Mouse (Mus musculus) heart, adult 8-10 months (tissue): ENCODE measurements around the gene Wdr89. TPM values are rescaled to one million over a fixed set of nuclear protein-coding genes. Genes with fewer than 3 reads are reported as not detected.

ENCODE experiments used
- DNase-seq: peaks from one replicate; pipeline ENCODE4 v3.0.0; 2022; ENCODE audit warnings: low spot score
- total RNA-seq, 4 experiments: library from RNA; stranded (reverse); gene quantifications; 2 replicates each; pipeline ENCODE4 v1.2.4; 2022

Gene Wdr89
- total RNA-seq, 4 experiments from 2014 or later: 2.3 to 3.5 (median 2.4) TPM

DNA sequence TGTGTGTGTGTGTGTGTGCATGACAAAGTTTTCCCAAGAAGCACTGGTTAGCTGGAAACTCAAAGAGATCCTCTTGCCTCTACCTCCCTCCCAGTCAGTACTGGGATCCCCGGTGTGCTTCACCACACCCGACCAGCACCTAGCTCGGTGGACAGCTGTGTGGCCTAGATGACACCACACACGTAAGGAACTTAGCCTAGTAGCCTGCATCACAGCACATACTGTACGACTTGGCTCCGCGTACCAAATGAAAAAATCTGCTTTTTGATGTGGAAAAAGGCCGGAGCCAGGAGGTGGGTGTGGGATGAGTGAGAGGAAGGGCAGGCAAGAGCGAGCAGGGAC, 450 bp downstream of the Wdr89 start:
- no peak for DNase-seq

DNA sequence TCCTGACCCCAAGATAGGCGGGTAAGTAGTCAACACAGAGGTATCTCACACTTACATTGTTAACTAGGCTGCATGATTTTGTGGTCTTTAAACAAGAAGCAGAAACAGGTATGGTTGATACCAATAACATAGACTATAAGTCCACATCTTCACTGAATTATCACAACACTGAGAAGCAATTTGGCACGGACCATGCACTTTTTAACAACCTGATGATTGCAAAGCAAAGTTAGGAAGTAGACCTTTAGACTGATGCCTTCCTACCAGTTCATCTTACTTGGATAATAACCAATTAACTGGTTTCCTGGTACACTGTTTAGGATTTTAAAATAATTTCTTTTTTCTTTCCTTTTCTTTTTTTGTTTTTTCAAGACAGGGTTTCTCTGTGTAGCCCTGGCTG, 1.1 kb downstream of the Wdr89 start:
- DNase-seq: no peak

DNA sequence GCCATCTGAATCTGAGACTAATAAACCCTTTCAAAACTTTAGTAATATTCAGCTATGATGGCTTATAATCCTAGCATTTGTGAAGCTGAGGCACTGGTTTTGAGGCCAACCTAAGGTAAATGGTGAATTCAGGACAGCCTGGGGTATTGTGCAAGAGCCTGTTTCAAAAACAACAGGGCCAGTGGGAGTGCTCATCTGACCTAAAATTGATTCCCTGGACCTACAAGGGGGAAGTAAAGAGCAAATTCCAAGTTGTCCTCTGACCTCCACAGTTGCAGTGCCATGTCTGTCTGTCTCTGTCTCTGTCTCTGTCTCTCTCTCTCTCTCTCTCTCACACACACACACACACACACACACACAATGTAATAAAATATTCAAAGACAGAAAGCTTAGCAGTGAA, 2.4 kb downstream of the Wdr89 start:
- DNase-seq: no peak

DNA sequence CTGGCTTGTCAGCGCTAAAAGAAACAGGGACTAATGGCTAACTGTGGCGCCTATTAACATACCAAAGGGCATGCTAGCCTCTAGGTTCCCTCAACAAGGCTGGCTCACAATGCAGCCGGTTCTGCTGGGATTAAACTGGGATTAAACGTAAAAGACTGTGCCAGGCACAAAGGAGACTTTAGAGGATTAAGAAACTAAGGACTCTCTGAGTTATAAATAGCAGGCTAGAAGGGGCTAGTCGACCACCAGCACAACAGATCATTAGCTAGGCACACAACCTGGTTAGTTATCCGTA, 4.9 kb downstream of the Wdr89 start:
- DNase-seq: no peak

DNA sequence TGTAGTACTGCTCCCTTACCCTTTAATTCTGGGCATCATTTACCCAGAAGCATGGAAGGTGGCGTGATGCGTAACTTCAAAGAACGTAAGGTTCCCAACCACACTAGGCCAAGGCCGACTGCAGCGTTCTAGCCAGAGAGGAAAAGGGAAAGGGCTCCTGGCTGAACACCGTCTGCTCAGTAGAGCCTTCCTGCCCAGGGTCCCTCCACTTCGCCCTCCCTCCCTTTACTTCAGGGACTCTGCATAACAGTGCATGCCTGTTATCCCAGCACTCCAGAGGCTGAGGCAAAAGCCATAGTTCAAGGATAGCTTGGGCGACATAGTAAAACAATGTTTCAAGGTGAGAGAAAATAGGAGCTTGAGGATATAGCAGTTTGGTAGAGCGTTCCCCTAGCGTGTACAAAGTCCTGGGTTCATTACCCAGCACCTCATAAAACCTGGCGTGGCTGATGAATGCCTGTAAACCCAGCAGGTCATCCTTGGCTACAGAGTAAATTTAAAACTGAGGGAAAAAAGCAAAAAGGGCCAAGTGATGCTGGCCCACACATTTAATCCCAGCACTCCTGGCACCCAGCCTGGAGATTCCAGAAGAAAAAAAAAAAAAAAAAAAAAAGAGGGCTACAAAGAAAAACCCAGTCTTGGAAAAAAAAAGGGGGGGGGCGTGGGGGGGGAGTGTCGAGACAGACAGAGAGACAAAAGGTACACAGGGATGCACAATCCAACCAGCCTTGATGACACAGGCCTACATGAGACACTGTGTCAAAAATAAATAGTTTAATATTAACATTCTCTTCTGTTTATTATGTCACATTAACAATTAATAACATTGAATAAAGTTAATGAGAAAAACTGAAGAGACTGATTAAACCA, 5.5 kb downstream of the Wdr89 start:
- DNase-seq: no peak

DNA sequence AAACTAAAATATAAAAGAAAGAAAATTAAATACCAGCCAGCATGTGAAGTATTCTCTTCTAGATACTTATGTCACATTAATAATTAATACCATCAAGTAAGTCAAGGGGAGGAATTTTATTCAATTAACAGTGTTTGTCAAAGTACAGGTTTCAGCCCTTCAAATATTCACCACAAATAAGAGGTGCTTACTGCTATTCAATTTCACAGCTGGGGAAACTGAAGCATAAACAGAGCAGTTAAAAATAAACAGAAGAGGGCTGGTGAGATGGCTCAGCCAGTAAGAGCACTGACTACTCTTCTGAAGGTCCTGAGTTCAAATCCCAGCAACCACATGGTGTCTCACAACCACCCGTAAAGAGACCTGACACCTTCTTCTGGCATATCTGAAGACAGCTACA, 7.0 kb downstream of the Wdr89 start:
- no peak for DNase-seq

DNA sequence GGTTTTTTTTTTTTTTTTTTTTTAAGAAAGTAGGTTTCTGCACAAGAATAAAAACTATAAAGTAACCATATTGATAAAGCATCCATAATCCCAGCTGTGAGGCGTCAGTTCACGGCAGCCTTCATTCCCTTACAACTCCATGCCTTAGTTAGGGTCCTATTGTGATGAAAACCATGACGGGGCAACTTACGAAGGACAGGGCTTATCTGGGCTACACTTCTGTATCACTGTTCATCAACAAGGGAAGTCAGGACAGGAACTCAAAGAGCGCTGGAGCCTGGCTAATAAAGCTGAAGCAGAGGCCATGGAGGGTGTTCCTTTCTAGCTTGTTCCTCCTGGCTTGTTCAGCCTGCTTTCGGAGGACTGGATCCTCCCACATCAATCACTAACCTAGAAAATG, 10.9 kb downstream of the Wdr89 start:
- no peak for DNase-seq

DNA sequence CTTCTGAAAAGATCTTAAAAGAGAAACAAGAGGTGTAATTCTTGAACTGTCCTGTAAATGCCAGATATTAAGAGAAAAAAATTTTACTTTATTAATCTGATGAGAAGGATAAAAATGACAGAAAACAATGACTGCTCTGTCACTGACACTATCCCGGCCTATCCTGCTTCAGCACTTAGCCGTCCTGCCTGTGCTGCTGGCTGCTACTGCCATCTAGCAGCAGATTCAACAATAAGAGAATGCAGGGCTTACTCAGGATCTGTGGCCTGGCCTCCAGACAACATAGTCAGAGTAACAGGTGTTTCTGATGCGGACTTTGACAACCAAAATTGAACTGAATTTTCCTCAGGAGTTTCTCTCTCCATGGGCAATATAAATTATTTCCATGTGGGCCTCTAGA, 12.8 kb downstream of the Wdr89 start:
- DNase-seq: peak; percentile 24

DNA sequence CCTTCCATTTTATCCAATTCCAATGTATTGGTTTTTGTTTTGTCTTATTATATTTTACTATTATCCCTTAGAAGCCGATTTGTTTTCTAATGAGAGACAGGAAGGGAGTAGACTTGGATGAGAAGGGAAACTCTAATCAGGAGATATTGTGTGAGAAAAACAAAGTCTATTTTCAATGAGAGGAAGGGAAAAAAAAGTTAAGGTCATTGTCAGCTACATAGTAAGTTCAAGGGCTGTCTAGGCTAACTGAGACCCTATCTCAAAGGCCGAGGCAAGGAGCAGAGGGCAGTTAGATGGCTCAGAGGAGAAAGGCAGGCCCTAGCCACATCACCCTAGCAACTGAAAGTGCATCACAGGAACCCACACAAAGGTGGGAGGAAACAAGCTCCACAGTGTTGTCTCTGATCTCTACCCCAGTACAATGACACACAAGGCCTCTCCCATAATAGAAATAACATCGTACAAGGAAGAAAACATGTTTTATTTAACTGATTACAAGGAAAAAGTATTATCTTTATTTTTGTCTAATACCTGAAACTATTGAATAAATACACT, 15.0 kb downstream of the Wdr89 start:
- DNase-seq: no peak

DNA sequence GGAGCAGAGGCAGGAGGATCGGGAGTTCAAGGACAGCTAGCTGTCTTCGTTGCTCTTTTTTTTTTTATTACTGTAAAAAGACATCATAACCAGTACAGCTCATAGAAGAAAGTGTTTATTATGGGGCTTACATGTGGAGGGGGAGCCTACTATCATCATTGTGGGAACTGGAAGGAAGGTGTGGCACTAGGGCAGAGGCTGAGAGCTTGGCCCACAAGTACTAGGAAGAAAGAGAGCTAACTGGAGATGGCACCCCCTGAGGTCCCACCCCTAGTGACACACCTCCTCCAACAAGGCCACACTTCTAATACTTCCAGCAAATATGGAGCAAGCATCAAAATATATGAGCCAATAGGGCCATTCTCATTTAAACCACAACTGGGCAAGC, 19.6 kb downstream of the Wdr89 start:
- DNase-seq: no peak

DNA sequence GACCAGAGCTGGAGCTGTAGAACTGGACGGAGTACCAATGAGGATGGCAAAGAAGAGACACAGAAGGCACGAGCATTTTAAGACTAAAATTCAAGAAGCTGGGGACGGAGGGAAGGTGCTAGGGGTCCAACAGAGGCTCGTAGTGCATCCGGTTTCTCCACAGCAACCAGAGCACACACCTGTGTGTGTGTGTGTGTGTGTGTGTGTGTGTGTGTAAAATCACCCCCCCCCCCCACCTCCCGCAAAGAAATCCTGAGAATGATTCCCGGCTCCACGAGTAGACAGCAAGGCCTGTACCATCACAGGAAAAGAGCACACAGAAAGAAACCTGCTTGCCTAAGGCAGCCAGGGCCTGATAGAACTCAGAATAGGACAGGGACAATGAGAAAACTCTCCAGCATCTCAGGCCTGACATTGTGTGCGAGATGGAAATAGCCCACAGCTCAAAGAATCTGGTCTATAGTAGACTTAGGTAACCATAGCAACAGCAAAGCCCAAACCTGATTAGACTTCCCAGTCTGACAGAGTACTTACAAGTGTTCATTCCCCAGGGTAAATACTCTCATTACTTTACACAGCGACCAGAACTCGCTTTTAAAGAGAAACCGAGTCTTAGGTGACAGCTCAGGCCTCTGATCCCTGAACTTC, 20.2 kb downstream of the Wdr89 start:
- DNase-seq: no peak

DNA sequence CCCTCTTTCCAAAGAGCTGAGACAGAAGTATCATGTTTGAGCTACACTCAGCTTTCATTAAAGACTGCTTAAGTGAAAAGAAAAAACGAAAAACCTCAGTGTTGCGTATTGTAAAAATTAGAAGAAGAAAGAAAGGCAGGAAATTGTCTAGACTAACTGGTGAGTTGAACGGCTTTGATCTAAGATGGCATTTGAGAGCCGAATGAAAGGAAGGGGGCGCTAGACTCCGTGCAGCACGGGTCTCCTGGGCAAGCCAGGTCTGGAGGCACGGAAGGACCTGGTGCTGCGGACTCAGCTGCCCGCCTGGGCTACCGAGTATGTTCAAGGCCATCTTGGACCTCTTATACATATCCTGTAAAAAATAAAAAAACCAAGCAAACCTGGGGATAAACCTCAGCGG, 21.1 kb downstream of the Wdr89 start:
- DNase-seq: no peak

DNA sequence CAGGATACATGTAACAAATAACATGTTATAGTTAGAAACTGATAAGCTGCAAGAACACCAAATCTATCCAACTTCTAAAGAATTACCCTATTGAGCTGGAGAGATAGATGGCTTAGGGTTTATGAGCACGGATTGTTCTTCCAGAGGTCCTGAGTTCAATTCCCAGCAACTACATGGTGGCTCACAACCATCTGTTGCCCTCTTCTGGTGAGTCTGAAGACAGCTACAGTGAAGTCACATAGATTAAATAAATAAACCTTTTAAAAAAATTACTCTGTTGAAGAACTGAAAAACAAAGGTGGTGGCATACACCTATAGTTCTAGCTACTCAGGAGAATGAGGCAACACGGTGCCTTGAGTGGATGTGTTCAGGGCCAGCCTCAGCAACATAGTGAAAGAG, 21.7 kb downstream of the Wdr89 start:
- no peak for DNase-seq

DNA sequence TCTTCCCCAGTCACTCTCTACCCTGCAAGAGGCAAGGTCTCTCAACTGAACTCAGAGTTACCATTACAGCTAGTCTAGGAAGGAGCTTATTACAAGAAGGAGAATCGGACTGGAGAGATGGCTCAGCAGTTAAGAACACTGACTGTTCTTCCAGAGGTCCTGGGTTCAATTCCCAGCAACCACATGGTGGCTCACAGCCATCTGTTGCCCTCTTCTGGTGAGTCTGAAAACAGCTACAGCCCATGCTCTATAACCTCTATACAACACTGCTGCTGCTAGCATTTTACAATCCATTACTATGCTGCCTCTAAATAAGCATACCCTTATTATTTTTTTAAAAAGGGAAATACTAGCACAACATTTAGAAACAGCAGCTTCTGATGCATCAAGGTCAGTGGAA, 23.6 kb downstream of the Wdr89 start:
- DNase-seq: no peak

DNA sequence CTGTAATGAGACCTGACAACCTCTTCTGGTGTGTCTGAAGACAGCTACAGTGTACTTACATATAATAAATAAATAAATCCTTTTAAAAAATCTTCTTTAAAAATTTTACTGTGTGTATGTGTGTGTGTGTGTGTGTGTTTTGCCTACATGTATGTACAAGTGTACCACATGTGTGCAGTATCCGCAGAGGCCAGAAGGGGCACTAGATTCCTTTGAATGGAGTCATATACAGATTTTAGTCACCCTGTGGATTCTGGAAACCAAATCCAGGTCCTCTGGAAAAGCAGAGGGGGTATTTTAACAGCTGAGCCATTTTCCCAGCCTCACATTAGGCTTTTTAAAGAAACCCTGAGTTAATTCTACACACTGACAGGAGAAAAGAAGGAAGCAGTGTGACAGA, 27.6 kb downstream of the Wdr89 start:
- DNase-seq: no peak

DNA sequence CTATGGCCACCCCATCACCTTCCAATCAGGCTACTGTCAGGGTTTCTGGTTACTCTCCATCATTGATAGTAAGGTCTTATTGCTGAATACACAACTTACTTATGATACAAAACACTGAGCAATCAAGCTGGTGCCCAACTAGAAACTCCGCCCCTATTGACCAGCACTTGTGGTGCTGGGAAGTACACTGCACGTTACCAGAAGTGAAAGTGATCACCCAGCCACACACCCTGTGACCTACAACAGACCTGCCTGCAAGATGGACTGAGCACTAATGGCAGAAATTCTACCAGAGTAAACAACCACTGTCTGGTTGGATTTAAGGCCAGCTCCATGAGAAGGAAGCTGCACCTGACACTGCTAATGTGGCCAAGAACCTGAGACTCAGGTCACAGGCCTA, 31.0 kb downstream of the Wdr89 start:
- no peak for DNase-seq

DNA sequence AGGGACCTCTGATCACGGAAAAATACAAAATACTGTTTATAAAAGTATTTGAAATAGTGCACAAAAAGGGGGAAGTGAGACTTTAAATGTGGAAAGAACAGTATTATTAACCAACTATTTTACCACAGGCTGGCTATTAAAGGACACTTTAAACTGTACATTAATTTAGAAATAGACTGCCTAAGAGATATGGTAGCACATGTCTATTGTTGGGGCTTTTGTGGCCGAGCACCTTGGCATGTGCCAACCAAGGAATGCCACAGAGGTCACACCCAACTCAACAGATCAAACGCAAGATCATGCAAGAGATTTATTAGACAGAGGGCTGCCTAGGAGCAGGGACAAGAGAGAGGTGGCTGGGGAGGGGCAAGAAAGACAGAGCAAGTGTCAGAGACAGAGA, 32.2 kb downstream of the Wdr89 start:
- no peak for DNase-seq

DNA sequence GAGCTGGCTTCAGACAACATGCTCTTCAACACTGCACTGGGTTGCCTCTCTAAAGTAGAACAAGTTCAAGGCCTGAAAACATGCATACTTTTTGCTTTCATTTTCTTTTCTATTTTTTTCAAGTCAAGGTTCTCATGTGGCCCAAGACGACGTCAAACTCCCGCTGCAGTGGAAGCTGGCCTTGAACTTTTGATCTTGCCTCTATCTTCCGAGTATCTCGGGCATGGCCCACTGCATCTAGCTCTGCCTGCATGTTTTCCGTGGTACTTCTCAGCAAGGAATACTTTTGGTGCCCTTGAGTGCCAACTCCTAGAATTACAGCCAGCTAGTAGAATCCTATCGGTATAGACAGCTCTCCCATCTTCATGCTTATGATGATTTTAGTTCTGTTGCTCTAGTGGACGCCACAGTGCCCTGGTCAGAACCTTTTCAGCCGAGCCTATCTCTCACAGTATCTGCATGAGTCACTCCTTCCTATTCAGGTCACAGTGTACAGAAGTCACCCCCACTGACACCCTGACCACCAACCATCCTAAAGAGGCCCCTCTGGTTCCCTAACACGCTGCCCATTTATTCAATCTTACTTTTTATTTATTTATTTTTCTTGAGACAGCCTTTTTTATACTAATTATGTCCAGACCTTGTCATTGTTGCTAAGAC, 33.4 kb downstream of the Wdr89 start:
- DNase-seq: no peak

DNA sequence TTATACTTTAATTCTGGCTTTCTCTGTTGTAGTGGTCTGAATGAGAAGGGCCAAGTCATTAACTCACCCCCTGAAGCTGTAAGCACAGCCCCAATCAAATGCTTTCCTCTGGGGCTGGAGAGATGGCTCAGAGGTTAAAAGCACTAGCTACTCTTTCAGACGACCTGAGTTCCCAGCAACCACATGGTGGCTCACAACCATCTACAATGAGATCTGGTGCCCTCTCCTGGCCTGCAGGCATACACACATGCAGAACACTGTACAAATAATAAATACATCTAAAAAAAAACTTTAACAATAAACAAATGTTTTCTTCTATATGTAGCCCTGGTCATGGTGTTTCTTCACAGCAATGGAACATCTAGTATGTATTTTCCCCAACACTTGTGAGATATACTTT, 39.7 kb downstream of the Wdr89 start:
- DNase-seq: no peak

DNA sequence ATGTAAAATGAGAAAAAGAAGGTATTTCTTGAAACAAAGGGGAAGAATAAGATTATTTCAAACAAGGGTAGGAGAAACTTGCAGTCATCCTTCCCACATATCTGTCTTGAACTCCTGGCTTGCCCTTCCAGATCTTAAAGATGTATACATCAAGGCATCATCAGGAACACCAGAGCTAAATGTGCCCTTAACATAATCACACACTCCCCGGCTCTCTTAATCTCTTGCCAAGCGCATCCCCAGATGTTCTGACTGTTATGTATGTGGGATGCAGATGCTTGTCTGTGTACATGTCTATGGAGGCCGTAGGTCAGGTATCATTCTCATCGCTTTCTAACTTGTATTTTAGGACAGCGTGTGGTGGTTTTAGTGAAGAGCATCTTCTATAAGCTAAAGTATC, 46.0 kb downstream of the Wdr89 start:
- no peak for DNase-seq

DNA sequence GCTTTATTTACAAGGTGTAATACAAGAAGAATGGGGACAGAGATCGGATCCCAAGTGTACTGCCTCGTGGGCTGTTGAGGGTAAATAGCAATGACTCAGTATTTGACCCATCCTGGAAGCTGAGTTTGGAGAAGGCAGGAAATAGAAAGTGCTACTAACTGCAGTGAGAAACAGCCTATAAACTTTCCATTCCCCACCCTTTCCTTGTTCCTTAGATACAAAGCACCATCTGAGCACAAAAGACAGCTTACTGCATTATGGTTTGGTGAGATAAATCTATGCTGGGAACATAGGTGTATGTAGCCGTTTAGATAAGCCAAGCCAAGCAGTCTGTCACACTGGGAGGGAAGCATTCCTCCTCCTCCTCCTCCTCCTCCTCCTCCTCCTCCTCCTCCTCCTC, 46.5 kb downstream of the Wdr89 start:
- no peak for DNase-seq

DNA sequence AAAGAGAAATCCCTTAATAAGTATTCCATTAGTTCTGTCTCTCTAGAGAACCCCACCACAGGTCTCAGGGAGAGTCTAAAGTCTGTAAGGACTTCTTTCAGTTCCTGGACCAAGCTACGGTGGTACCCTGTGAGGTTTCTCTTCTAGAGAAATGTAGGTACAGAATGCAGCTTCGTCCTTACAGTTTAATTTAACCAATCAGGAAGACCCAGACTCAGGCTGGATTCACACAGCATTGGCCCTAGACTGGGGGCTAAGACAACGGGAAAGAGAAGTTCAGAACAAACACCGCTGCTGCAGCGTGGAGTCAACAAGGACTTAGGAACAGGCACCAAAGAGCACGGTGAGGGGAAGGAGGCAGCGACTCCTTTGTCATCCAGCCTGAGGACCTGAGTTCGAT, 52.5 kb downstream of the Wdr89 start:
- no peak for DNase-seq

DNA sequence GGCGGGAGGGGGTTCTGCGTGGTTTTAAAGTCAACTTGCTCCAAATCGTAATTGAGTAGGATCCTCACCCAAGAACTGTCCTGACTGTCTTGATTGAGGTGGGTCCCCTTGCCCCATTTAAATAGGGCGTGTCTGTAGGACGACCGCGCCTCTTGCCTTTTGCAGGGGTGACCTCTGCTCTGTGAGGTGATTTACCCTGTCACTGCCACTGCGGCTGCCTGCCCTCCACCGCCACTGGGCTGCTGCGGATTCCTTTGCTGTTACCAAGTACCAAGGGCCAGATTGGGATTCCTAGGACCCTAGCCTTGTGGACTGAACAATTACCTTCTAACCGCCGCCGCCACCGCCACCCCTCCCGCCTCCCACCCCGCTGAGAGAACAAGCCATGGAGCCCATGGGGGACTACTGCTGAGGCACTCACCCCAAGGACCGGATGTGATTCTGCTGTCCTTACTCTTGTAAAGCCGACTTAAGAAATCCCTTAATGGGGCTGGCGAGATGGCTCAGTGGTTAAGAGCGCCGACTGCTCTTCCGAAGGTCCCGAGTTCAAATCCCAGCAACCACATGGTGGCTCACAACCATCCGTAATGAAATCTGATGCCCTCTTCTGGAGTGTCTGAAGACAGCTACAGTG, 53.1 kb downstream of the Wdr89 start:
- DNase-seq: no peak
